Comparison of ENCODE assay signal across 10 mouse cellular contexts in the genomic region with DNA sequence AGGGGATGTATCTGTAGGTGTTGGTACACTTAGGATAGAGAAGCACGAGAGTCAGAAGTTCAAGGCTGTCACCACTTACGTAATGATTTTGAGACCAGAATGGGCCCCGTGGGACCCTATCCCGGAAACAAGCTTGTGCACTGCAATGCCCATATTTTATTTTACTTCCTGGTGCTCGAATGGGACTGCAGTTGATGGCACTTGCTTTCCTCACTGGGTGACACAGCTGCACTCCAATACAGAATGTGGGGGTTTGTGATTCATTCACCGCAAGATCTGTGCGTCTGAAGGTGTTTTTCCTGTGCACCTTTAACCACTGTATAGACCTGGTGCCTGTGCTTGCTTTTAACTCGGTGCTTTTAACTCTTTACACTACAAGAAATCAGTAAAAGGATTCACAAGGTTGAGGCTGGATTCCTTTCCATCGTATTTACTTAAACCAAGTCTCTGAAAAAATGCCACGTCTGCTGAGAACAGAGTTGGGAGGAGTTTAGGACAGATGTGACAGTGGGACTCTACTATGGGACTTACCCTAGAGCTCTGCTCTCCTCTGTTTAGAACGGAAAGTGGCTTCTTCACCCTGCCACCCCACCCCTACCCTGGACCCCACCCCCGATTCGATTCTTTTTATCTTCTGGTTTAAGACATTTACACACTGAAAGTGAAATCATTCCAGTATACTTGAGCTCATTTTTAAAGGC.
DNase-seq lines count a peak whose midpoint lies in the region; ATAC-seq and TF ChIP-seq lines count a peak whose summit lies in the region.
"Had no signal": no experiment of that assay in that cellular context is flagged by ENCODE, and none has a peak within 500 bp of the region (broad histone marks: within the 10 kb centered on the region; RNA-seq: fewer than 3 reads in every experiment).

No protein-coding gene starts in this region.

- intact Hi-C loops in heart, postnatal 25 days (cut with DNase I) = no loop called here

- peak; percentile 13; the same call in 1 of the 2 replicates for TF ChIP-seq POLR2A in CH12.LX (IDR thresholded peaks at IDR 0.05; ENCODE audit: low read depth, low read length)
- no peak for TF ChIP-seq POLR2A in thymus, adult 2 months (IDR thresholded peaks at IDR 0.05; ENCODE audit: control insufficient read depth, extremely low read depth, insufficient read depth, low read length, poor library complexity)

- H3K4me3 ChIP-seq in heart, postnatal 0 days (ENCODE audit: low read depth, low read length) = no peak overlapping the region
- H3K4me3 ChIP-seq in CH12.LX (replicated peaks in 1 of 3; ENCODE audit: low read depth in 2 of 3, low read length in 2 of 3, poor library complexity in 1 of 3) = peak overlapping the region; percentile 17 to 54 (median 51)
- no peak overlapping the region for H3K4me3 ChIP-seq in liver, embryonic 15.5 days (replicated peaks)
- H3K4me3 ChIP-seq in thymus, adult 2 months (ENCODE audit: control insufficient read depth, insufficient read depth, low read length) = no peak overlapping the region
- H3K4me3 ChIP-seq: neural tube, embryonic 15.5 days had no signal

- peak overlapping the region; percentile 8; the same call in 1 of the 2 replicates for H3K4me2 ChIP-seq in heart, postnatal 0 days (ENCODE audit: low read depth, low read length)
- peak overlapping the region; percentile 93 for H3K4me2 ChIP-seq in CH12.LX (ENCODE audit: insufficient read depth, low read depth, poor library complexity, severe bottlenecking)
- H3K4me2 ChIP-seq in liver, embryonic 15.5 days = peak overlapping the region; percentile 37
- H3K4me2 ChIP-seq: neural tube, embryonic 15.5 days had no signal

- no peak for TF ChIP-seq EP300 in heart, postnatal 0 days (IDR thresholded peaks at IDR 0.05; ENCODE audit: low read depth)
- TF ChIP-seq EP300 in CH12.LX (IDR thresholded peaks at IDR 0.05; ENCODE audit: low read length) = peak; percentile 84

- H3K9me3 ChIP-seq in heart, postnatal 0 days (replicated peaks; ENCODE audit: control insufficient read depth, low read length) = no peaks in the 10 kb centered on the region
- H3K9me3 ChIP-seq in CH12.LX (replicated peaks; ENCODE audit: low read length) = no peaks in the 10 kb centered on the region
- no peaks in the 10 kb centered on the region for H3K9me3 ChIP-seq in liver, embryonic 15.5 days (replicated peaks)
- H3K9me3 ChIP-seq: neural tube, embryonic 15.5 days had no signal

- no peaks in the 10 kb centered on the region for H3K4me1 ChIP-seq in heart, postnatal 0 days (ENCODE audit: control insufficient read depth, insufficient read depth)
- H3K4me1 ChIP-seq in CH12.LX (ENCODE audit: control insufficient read depth in 1 of 2, insufficient read depth in 2 of 2) = peaks cover 24 to 48% of the 10 kb centered on the region in 2 experiments
- peaks cover 71% of the 10 kb centered on the region for H3K4me1 ChIP-seq in liver, embryonic 15.5 days (replicated peaks)
- H3K4me1 ChIP-seq in thymus, adult 2 months (replicated peaks; ENCODE audit: control insufficient read depth, insufficient read depth, low read length) = peaks cover 44% of the 10 kb centered on the region

- WGBS in heart, postnatal 0 days = 60% methylated on average over 13 of the region's 13 CpGs
- 36% methylated on average over 13 of the region's 13 CpGs for WGBS in liver, embryonic 15.5 days (ENCODE audit: insufficient replicate concordance)
- WGBS in thymus, adult 2 months = 4% methylated on average over 13 of the region's 13 CpGs

- DNase-seq in heart, postnatal 0 days (ENCODE audit: low spot score) = no peak
- DNase-seq in heart, postnatal 25 days (ENCODE audit: low spot score) = no peak
- DNase-seq in CH12.LX (ENCODE audit: extremely low read depth) (peak; percentile 91), MN1 (ENCODE audit: low spot score) (no peak)
- DNase-seq in thymus, adult 2 months = peak; percentile 74
- DNase-seq in yolk sac, embryonic 10.5 days (ENCODE audit: low spot score) = no peak

- H3K27me3 ChIP-seq in heart, postnatal 0 days (ENCODE audit: control insufficient read depth, insufficient read depth, low read length) = no peaks in the 10 kb centered on the region
- no peaks in the 10 kb centered on the region for H3K27me3 ChIP-seq in CH12.LX (replicated peaks)
- no peaks in the 10 kb centered on the region for H3K27me3 ChIP-seq in liver, embryonic 15.5 days
- no peaks in the 10 kb centered on the region for H3K27me3 ChIP-seq in thymus, adult 2 months (ENCODE audit: control insufficient read depth, insufficient read depth, low read length)
- H3K27me3 ChIP-seq: neural tube, embryonic 15.5 days had no signal

- TF ChIP-seq RAD21 in CH12.LX (IDR thresholded peaks at IDR 0.05; ENCODE audit: low read depth, low read length) = no peak

- no peak for TF ChIP-seq CTCF in heart, postnatal 0 days (IDR thresholded peaks at IDR 0.05; ENCODE audit: low read depth)
- no peak for TF ChIP-seq CTCF in CH12.LX (conservative IDR thresholded peaks at IDR 0.05 in 1 of 2, IDR thresholded peaks at IDR 0.05 in 1 of 2; ENCODE audit: low read depth in 2 of 2, low read length in 2 of 2)
- no peak for TF ChIP-seq CTCF in thymus, adult 2 months (IDR thresholded peaks at IDR 0.05; ENCODE audit: borderline replicate concordance, control insufficient read depth, extremely low read depth, insufficient read depth, low read length, poor library complexity)

- ATAC-seq in heart, postnatal 0 days (ENCODE audit: insufficient read depth, low read depth) = no peak
- no peak for ATAC-seq in liver, embryonic 15.5 days (ENCODE audit: insufficient read depth)
- no peak for ATAC-seq in frontal cortex, adult (ENCODE audit: low TSS enrichment)
- ATAC-seq: intestine, postnatal 0 days had no signal

- H3K27ac ChIP-seq in heart, postnatal 0 days (ENCODE audit: low read depth) = no peak overlapping the region; the same call in 1 of the 2 replicates
- peak overlapping the region; percentile 81 for H3K27ac ChIP-seq in CH12.LX (ENCODE audit: insufficient read depth, low read depth)
- H3K27ac ChIP-seq in liver, embryonic 15.5 days (replicated peaks) = 0 out of 2 replicates have a peak overlapping the region, but pooled peaks have one; percentile 45
- peak overlapping the region; percentile 82 for H3K27ac ChIP-seq in thymus, adult 2 months (ENCODE audit: control insufficient read depth, insufficient read depth, low read length)
- H3K27ac ChIP-seq: neural tube, embryonic 15.5 days had no signal

- no peaks in the 10 kb centered on the region for H3K36me3 ChIP-seq in heart, postnatal 0 days (replicated peaks; ENCODE audit: control insufficient read depth, insufficient read depth, low read length)
- peaks cover 4 to 25% of the 10 kb centered on the region in 2 experiments for H3K36me3 ChIP-seq in CH12.LX (replicated peaks in 1 of 2; ENCODE audit: control insufficient read depth in 1 of 2, insufficient read depth in 1 of 2, low read length in 1 of 2)
- H3K36me3 ChIP-seq in liver, embryonic 15.5 days (replicated peaks) = no peaks in the 10 kb centered on the region
- no peaks in the 10 kb centered on the region for H3K36me3 ChIP-seq in thymus, adult 2 months (ENCODE audit: control insufficient read depth, insufficient read depth, low read length)
- H3K36me3 ChIP-seq: neural tube, embryonic 15.5 days had no signal

- H3K79me2 ChIP-seq in CH12.LX (replicated peaks; ENCODE audit: control insufficient read depth, extremely low read depth, insufficient read depth, poor library complexity, severe bottlenecking) = no peaks in the 10 kb centered on the region; the same call in 1 of the 2 replicates

- dilution Hi-C loops in CH12.LX (cut with MboI; ENCODE audit: extremely low pct_ligation_motif_present, extremely low pct_unique_long_range_greater_than_20kb, low sequenced_read_pairs) = no loop called here

- H3K9ac ChIP-seq in heart, postnatal 0 days (replicated peaks; ENCODE audit: low read depth, low read length) = no peak overlapping the region
- H3K9ac ChIP-seq in CH12.LX (ENCODE audit: insufficient read depth, low read depth) = peak overlapping the region; percentile 63
- H3K9ac ChIP-seq in liver, embryonic 15.5 days = no peak overlapping the region
- H3K9ac ChIP-seq: neural tube, embryonic 15.5 days had no signal

- in situ Hi-C loops in CH12.LX (cut with MboI; ENCODE audit: low pct_ligation_motif_present, low pct_unique_long_range_greater_than_20kb, low sequenced_read_pairs) = loop anchor here (5.0 kb wide), 1 partner anchor 52 kb away; no protein-coding TSS in a partner anchor

TF ChIP-seq in CH12.LX, 34 proteins besides CTCF, POLR2A, EP300 and RAD21 (continues in another document):
- TF ChIP-seq UBTF (IDR thresholded peaks at IDR 0.05; ENCODE audit: low read depth, low read length) = no peak
- TF ChIP-seq MAFK (IDR thresholded peaks at IDR 0.05; ENCODE audit: insufficient replicate concordance, low read length) = no peak
- peak; percentile 71; the same call in 1 of the 2 replicates for TF ChIP-seq TCF12 (IDR thresholded peaks at IDR 0.05; ENCODE audit: low read depth, low read length)
- peak; percentile 82 for TF ChIP-seq BHLHE40 (IDR thresholded peaks at IDR 0.05; ENCODE audit: low read depth, low read length)
- peak; percentile 74 for TF ChIP-seq ETS1 (conservative IDR thresholded peaks at IDR 0.05; ENCODE audit: low read depth, low read length)
- no peak for TF ChIP-seq ZMIZ1 (IDR thresholded peaks at IDR 0.05; ENCODE audit: low read depth, low read length)
- TF ChIP-seq ZC3H11A (IDR thresholded peaks at IDR 0.05; ENCODE audit: low read depth, low read length) = no peak
- peak; percentile 28; the same call in 1 of the 2 replicates for TF ChIP-seq TBP (conservative IDR thresholded peaks at IDR 0.05; ENCODE audit: low read depth, low read length)
- TF ChIP-seq ZKSCAN1 (IDR thresholded peaks at IDR 0.05; ENCODE audit: borderline replicate concordance, low read depth, low read length) = no peak
- no peak for TF ChIP-seq KAT2A (IDR thresholded peaks at IDR 0.05; ENCODE audit: insufficient replicate concordance, low read length)
- no peak; the same call in 1 of the 2 replicates for TF ChIP-seq CHD1 (IDR thresholded peaks at IDR 0.05; ENCODE audit: low read depth, low read length)
- peak; percentile 62 for TF ChIP-seq MYC (IDR thresholded peaks at IDR 0.05; ENCODE audit: low read depth, low read length)
- TF ChIP-seq ZNF384 (IDR thresholded peaks at IDR 0.05; ENCODE audit: low read depth, low read length) = no peak
- 0 out of 2 replicates have a peak, but pooled peaks have one; percentile 43 for TF ChIP-seq MAZ (IDR thresholded peaks at IDR 0.05; ENCODE audit: low read depth, low read length)
- TF ChIP-seq SIN3A (IDR thresholded peaks at IDR 0.05; ENCODE audit: low read length) = peak; percentile 83
- no peak for TF ChIP-seq CHD2 (IDR thresholded peaks at IDR 0.05; ENCODE audit: low read length)
- 0 out of 2 replicates have a peak, but pooled peaks have one; percentile 17 for TF ChIP-seq JUN (IDR thresholded peaks at IDR 0.05; ENCODE audit: insufficient read depth, low read depth, low read length)
- TF ChIP-seq NRF1 (IDR thresholded peaks at IDR 0.05; ENCODE audit: low read depth, low read length) = no peak
- TF ChIP-seq USF1 (IDR thresholded peaks at IDR 0.05; ENCODE audit: low read depth, low read length) = no peak
- TF ChIP-seq MXI1 (IDR thresholded peaks at IDR 0.05; ENCODE audit: low read depth, low read length) = peak; percentile 70

Comparison
In these comparisons a context has a peak if more than half of its experiments do, and no peak if none do; other contexts are left out.
1. DNase-seq: peak in CH12.LX (single experiment) and thymus, adult 2 months (single experiment); none in heart, postnatal 0 days (single experiment), heart, postnatal 25 days (single experiment), yolk sac, embryonic 10.5 days (single experiment) and MN1 (single experiment).
2. H3K4me2 ChIP-seq: peak in every context shown above with its lines; median percentile 93 in CH12.LX; 37 in liver, embryonic 15.5 days; 8 in heart, postnatal 0 days.
3. H3K4me3 ChIP-seq: peak in CH12.LX (3 of 3); none in heart, postnatal 0 days (single experiment), liver, embryonic 15.5 days (single experiment) and thymus, adult 2 months (single experiment).